Mouse (Mus musculus) megakaryocyte, embryonic 14.5 days (primary cell): ENCODE measurements around the gene Lrba.

Source experiments
- FLI1 ChIP-seq: IDR thresholded peaks from 2 replicates; pipeline ENCODE4 v1.6.1; 2012; ENCODE audit warnings: low read length, inconsistent platforms, mixed read lengths
- GATA1 ChIP-seq: IDR thresholded peaks from 3 replicates; pipeline ENCODE4 v1.6.1; 2012; ENCODE audit warnings: mixed read lengths, low read length, inconsistent platforms, borderline replicate concordance

DNA sequence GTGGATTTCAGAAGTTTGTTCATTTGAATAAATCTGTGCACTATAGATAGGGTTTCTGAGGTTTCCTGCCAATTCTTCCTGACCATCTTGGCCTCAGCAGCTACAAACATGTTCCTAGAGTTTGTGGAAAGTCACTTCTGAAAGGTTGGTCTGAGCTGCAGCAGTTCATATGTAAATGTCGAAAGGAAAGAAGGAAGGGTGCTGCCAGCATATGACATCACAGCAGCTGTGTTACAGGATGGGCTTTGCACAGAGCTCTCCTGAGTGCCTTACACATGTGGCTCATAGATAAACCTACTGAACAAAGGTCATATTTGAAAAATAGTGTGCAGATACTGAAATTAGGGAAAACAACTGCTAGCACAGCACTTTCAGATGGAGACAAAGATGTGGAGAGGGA is 411.5 kb downstream of the Lrba start:
- no peak for TF ChIP-seq GATA1
- no peak for TF ChIP-seq FLI1
